Mouse (Mus musculus) hindbrain, embryonic 15.5 days (tissue): ENCODE data around the gene Acot10. TPM values are rescaled to one million over a fixed set of nuclear protein-coding genes. Genes with fewer than 3 reads are reported as not detected.

Source experiments
- polyA plus RNA-seq: library from polyadenylated mRNA; unstranded; fragments of >200 nt; fragmentation: Nextera tagmentation; extraction: Ambion mirVana; gene quantifications from 2 replicates; pipeline ENCODE4 v1.2.1, GENCODE M21; 2015

Acot10 gene
- polyA plus RNA-seq, 1 experiment from 2014 or later, result 0.34 TPM

Other genes starting within 250 kb of the Acot10 start
- 8.0 and 9.6 TPM in 2 replicates for gene Cdh12, start 217.5 kb downstream of the Acot10 start, polyA plus RNA-seq